Mouse (Mus musculus) kidney, postnatal 10 days (tissue): ENCODE results near the gene Guca1b.

Experiments used
- DNase-seq: peaks from one replicate; pipeline ENCODE4 v3.0.0; 2021; ENCODE audit warnings: mixed read lengths

Guca1b gene

DNA sequence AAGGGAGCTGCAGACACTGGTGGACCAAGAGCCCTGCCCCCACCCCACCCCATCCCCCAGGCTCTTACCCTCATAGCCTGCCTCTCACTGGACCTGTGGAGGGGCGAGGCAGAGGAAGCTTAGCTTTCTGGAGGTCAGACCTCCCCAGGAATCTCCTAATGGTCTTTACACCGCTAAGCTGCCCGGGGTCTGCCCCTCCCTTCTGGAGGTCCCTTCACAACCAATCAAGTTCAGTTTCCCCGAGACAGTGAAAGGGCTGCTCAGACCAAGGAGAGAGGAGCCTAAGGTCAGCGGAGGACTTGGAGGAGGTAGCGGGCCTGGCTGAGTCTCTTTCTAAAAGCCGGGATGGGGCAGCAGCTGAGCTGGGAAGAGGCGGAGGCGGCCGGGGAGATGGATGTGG is at the start of gene Guca1b:
TSS of gene Guca1b (plus strand) at position 249 of the 400 bp plus-strand sequence.
- no peak for DNase-seq

DNA sequence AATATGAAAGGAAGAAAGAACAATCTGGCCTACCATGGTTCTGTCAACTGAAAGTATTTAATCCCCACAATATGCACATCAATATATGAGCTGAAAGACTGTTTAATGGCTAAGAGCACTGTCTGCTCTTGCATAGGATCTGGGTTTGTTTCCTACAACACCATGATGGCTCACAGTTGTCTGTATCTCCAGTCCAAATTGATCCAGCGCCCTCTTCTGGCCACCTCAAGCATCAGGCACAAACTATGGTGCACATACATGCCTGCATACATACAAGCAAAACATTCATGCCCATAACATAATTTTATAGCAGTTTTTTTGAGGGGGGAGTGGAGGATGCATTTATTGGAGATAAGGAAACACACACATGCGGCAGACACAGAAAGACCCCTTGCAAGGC is 42.1 kb upstream of the Guca1b start:
- DNase-seq: no peak

DNA sequence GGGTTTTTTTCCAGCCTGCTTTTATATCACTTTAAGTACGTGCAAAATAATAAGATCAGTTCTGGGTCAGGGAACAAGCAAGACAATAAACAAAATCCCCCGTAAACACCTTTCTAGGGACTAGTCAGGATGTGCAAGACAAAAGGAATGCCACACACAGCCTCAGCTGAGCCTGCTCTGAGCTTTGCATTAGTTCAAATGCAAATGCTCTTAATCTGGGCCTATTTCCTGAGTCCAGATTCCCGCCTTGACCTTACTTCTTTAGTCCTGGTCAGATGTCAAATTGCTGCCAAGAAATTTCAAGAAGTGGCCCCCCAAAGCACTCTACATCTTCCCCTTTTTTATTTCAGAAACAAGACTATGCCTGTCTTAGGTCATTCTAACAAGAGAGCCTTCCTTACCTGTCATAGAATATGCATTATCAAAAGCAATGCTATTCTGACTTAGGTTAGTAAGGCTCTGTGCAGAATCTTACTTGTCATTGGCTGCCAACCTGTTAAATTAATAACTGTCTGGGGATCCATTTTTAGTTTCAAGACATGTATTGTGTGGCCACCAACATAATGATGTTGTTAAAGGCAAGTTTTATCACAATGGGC is 35.4 kb upstream of the Guca1b start:
- DNase-seq: no peak

DNA sequence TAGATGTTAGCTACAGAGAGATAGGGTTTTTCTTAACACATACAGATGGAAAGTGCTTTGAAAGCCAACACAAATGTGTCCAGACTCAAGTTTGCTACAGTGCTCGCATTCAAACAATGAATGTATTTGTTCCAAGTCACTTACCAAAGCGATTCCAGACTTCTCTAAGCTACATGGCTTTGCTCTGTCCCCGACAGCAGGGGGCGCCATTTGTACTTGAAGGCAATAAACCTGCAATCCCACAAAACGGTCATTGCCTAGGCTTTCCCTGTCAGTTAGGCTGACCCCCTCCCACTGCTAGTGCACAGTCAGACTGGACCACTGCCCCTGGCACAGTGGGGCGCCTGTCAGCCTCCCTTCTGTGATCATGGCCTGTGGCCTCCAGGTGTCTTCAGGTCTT is 25.2 kb upstream of the Guca1b start:
- DNase-seq: peak; percentile 67

DNA sequence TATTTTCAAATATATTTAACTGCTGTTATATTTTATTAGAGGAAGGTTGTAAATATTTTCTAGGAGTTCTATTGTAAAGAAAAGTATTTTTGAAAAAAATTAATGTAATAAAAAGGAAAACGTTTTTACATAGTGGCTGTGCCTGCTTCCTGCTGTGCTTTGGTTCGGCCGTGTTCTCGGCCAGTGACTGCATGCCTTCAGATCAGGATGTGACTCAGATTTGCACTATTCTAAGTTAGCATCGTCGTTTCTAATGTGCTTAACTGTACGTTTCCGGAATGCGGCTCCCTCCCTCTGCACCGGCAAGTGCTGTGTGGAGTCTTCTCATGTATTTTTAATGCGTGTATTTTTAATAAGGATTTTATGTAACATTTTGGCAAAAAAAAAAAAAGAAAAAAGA is 23.9 kb upstream of the Guca1b start:
- no peak for DNase-seq

DNA sequence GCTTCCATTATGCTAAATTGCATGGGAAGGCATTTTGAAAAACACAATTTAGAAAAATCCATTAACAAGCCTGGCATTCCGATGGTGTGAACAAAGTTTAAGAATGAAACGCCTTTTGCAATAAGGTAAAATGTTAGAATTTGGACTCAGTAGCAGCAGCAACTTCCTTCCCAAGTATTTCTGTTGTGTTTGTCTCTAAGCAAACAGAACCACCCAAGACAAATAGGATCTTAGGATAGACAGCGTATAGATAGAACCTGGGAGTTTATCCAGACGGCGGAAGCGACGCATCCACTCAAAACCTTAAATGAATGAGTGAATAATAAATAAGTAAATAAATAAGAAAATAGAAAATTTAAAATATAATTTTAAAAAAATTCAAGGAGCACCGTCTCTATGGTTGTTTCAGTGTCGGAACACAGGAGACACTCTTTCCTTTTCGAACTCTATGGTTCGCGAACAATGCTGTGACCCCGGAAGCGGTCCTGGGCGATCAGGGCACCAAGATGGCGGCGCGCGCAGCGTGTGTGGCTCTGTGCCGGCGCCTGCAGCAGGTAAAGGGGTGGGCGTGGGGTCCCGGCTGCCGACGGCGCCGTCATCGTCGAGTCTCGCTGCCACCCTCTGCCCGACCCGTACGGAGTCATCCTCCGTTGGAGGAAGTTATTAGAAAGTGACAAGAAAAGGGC is 16.6 kb upstream of the Guca1b start, which contains the start of gene Mrps10:
TSS of gene Mrps10 (plus strand) at position 487 of the 686 bp plus-strand sequence.
- DNase-seq: peak; percentile 91

DNA sequence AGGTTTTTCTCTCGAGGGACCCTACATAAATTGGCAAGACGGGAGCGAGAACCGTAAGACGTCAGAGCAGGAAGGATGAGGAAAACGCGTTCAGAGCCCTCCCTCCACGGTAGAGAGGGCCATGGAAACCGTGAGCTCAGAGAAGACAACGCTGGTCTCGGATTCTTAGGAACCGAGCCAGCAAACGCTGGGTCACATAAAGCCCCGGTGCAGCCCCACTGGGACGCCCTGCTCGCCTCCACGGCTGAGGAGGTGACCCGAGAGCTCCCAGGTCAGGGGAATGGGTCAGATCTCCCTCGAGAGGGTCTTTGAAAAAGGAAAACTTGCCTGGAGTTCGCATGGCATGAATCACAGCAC is 16.1 kb upstream of the Guca1b start:
- peak; percentile 38 for DNase-seq

DNA sequence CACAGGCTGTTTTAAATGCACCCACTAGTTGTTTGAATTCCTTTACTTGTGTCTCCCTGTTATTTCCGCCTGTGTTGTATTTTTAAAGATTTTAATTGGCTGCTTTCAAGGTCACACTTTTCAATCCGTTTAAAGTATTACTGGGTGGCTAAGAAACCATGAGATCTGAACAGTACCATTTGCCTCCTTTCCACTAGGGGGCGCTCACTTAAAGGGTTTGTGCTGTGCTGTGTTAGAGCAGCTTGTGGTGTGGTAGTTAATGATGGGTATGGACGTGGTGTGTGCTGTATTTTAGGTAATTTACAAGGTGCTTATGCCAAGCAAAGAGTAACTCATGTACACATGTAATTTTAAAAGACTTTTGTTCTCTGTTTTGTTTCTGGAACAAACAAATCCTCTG is 13.7 kb upstream of the Guca1b start:
- peak; percentile 83 for DNase-seq

DNA sequence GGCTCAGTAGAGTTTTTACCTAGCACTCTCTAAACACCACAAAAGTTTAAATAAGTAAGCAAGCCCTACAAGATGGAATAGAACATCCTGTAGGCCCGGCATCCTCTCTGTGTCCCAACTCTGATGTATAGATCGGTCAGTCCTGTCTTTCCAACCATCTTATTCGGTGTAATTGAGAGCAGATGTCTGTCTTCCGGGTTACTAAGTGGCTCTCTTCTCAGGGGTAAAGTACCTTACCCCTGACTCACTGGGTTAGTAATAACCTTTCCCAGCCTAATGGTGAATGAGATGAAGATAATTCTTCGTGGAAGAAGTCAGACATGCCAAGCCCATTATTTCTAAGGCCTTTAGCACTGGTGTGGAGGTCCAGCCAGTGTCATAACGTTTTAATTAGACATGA is 11.2 kb upstream of the Guca1b start:
- DNase-seq: no peak

DNA sequence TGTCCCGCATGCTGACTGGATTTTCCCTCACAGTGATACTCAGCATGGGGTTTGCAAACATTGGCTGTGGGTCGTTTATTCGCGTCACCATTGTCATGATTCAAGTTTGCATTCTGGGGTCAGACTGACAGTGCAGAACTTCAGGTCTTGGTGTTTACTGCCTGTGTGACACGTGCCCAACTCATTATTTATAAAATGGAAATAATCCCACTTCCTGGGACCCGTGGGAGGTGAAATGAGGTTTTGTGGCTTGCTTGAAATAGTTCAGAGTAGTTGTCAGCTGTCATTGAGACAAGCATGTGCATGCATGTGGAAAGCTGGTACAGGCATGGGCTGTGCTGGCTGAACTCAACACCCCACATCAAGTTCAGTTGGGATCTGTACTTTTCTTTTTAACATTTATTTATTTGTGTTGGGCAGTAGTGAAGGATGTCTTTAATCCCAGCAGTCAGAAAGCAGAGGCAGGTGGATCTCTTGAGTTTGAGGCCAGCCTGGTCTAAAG is 8.4 kb upstream of the Guca1b start:
- no peak for DNase-seq

DNA sequence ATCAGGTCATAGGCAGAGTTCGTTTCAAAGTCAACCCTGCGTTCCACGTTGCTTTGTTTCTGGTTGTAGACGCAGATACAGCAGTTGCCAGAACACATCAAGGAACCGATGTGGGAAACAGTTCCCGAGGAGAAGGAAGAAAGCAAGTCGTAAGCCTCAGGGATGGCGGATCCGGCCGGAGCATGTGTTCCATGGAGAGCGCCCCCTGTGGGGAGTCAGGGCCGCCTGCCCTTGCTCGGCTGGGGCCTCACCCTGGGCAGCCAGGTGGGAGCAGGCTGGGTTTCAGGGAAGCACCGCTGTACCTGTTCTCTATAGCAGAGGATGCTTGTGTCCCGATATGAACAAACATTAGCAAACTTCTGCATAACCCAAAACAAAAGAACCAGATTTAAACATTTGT is 7.1 kb upstream of the Guca1b start:
- no peak for DNase-seq

DNA sequence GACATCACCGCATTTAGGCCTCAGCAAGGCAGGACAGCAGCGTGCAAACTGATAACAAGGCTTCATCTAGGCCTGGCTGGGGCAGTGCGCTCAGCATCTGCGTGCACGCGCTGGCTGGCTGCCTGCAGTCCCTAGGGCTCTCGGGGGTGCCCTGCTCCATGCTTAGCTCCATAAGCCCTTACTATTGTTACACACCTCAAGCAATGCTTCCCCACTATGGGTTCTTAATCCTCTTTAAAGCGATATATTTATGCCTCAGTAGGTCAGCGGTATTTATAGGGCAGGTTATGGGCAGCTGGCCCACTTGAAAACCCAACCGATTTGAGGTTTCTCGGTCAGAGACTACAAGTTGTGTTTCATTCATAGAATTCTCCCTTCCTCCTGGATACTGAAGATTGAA is 3.3 kb upstream of the Guca1b start:
- no peak for DNase-seq

DNA sequence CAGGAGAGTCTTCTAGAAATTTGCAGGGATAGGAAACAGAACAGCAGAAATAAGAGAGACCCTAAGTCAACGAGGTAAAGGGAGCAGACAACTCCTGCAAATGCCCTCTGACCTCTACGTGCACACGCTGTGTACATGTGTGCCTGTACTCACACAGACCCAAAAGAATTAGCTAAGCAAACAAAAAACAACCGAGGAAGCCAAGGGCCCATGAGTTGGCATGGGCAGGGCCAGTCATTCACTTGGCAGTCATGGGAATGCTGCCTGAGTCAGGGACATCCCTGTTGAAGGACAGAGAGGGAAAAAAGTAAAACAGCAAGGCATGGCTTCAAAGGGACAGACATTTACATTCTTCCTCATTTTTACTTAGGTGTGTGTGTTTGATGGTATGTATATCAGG is 1.9 kb upstream of the Guca1b start:
- DNase-seq: no peak

DNA sequence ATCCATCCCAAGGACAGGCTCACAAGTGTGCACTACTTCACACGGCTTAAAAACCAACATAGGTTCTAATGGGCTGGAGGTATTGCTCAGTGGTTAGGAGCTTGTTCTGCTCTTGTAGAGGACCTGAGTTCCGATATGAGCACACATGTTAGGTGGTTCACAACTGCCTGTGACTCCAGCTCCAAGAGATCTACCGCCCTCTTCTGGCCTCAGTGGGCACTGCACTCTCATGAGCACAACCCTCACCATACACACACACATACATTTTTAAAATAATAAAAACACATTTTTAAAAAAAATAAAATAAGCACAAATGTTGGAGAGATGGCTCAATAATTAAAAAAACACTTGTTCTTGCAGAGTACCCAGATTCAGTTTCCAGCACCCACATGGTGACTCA is 1.1 kb upstream of the Guca1b start:
- DNase-seq: no peak

DNA sequence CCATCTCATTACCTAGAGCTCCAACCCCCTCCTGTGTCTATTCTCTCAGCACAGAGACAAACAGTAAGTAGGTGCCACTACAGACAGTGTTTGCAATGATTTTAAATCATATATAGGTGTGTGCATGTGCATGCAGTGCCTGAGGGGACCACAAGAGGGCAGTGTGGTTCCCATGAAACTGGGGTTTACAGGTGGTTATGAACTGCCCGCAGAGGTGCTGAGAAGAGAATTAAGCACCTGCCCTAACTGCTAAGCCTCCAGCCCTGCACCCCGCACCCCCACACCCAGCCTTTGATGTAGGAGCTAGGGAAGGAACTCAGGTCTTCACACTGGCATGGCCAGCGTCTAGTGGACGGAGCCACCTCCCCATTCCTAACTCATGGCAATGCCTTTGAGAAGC is 1.5 kb downstream of the Guca1b start:
- peak; percentile 77 for DNase-seq

DNA sequence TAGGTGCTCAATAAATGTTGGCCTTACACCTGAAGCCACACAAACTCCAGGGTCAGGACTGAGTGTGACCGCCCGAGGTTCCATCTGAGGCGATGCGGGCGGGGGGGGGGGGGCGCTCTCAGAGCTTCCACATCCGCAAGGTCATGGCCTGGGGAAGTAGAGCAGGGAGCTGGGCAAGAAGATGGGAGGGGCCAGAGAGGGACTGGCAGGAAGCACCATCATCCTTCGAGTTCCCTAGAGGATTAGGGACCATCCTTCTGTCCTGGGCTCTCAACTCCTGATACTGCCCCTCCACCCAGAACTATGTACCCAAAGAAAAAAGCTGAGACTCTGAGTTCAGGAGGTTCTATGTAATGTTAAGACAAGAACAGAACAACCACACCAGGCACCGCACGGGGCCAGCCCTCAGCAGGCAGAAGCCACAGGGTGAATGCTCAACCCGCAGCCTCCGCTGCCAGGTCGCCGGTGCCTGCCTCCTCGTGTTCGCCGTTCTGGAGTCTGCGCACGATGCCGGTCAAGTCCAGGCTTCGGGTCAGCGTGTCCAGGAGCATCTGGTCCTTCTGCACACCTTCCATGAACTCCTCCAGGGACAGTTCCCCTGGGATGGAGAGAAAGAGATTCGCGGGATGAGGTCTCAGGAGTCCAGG is 9.2 kb downstream of the Guca1b start:
- DNase-seq: peak; percentile 43

DNA sequence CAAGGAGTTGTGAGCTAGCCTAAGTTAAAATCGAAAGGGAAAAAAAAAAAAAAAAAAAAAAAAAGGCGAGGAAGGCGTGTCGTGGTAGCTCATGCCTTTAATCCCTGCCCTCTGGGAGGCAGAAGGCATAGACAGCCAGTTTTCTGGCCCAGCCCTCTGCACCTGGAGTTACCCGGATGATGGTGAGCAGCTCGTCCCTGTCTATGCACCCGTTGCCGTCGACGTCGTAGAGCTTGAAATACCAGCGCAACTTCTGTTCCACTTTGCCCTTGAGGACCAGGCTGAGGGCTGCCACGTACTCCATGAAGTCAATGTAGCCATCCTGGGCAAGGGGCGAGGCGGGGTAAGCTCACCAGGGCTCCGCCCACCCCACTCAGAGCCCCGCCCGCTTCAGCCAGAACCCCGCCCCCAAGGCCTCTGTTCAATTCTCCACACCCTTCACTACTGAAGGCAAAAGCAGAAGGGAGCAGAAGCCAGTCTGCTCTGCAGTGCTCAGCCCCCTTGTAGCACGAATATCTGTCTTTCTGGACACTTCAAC is 10.3 kb downstream of the Guca1b start:
- peak; percentile 73 for DNase-seq

DNA sequence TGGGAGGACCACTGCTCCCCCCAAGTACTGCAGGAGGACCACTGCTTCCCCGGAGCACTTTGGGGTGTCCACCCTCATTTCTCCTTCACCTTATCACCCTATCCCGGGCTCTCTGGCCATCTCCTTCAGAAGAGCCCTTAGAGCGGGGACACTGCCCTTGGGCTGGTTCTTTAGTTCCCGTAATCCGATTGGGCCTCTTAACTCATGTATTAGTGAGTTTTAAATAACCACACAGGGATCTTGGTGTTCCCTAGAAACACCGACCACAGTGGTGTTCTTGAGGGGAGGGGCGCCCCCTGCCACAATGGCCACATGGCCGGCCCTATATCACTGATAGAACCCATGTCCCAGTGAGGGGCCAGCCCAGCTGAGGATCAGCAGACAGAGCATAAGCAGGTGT is 13.9 kb downstream of the Guca1b start:
- DNase-seq: no peak

DNA sequence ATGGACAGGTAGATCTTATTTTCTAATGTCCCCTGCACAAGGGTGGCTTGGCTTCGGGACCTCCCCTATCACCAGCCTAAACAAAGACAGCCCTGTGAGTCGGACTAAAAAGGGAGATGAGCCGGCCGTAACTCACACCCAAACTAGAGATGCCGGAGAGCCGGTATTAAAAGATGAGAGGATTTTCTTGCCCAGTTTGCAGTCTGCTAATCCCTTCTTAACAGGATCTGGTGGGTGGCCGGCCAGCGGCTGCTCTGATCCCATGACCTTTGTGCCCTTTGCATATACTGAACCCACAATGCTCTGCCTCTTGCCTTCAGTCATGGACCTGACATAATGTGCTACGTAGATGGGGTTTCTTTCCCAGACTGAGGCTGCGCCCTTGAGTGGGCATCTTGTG is 15.3 kb downstream of the Guca1b start, which contains the start of gene Guca1a:
TSS of gene Guca1a (minus strand) at position 134 of the 400 bp plus-strand sequence.
- no peak for DNase-seq

DNA sequence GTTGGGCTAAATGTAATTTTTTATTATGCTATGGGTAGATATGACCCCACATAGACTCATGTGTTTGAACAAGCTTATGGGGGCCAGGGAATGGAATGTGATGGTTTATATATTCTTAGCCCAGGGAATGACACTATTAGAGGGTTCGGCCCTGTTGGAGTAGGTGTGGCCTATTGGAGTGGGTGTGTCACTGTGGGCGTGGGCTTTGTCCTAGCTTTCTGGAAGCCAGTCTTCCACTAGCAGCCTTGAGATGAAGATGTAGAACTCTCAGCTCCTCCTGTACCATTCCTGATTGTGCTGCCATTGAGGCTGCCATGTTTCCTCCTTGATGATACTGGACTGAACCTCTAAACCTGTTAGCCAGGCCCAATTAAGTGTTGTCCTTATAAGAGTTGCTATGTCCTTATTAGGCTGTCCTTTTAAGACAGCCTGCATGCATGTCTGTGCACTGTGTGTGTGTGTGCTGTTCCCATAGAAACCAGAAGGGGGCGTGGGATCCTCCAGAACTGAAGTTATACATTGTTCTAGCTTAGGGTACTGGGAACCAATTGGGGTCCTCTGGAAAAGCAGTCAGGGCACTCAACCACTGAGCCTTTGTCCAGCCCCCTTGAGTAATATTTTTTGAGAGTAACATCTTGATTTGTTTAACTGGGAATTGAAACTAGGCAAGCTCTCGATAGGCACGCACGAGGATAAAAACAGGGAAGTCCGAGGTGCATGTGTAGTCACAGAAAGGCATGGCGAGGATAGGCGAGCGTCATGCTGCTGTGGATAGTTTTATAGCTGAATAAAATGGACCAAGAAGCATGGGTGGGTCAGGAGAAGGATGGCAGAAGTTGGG is 22.7 kb downstream of the Guca1b start:
- DNase-seq: no peak

DNA sequence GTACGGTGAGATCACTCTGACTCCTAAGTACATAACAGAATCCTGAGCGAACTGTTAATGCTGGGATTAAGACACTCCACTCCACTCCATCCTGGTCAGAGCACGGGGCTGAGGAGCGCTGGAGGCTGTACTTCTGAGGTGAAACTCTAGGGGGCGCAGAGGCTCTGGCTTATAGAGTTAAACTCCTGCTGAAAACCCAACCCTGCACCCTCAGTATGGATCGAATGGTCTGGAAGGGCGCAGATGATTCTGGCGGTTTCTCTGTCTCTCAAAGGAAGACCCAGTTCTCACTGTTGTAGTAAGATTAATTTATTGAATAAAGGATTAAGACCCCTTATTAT is 23.3 kb downstream of the Guca1b start:
- DNase-seq: peak; percentile 86

DNA sequence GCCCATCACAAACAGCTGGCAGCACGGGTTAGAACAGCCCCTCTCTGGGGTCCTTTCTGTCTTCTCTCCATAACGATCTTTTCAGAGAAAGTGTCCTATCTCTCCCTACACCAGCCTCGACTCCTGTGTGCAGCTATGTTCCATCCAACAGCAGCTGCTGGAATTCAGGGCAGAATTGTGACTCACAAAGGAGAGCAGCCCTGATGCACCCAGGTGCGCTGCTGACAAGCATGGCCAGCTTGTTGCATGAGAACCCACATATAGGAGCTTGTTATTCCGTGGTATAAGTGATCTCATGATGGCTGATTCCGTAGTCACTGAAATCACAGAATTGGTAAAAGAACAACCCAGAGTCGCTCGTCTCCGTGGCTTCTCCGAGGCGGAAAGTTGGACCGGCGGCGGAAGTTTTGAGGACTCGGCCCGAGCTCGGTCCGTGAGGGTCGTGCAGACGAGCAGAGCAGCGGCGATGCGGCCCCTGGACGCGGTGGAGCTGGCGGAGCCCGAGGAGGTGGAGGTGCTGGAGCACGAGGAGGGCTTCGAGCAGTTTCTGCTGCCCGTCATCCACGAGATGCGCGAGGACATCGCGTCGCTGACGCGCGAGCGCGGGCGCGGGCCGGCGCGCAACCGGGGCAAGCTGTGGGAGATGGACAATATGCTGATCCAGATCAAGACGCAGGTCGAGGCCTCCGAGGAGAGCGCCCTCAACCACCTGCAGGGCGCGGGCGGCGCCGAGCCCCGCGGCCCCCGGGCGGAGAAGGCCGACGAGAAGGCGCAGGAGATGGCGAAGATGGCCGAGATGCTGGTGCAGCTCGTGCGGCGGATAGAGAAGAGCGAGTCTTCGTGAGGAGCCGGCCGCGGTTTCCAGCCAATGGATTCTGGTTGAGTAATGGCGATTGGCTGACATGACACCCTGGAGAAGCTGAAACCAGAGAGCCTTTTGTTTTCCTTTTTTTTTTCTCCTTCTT is 25.0 kb downstream of the Guca1b start:
- DNase-seq: peak; percentile 29
